Mouse (Mus musculus) C2C12 (cell line): Measurements from ENCODE around the gene Serpinf1. TPM values are rescaled to one million over a fixed set of nuclear protein-coding genes. Genes with fewer than 3 reads are reported as not detected.

Experiments used
- H3K27me3 ChIP-seq: one replicate; pipeline ENCODE4 v1.6.1; 2011; ENCODE audit not compliant: control insufficient read depth, insufficient read depth, insufficient read length
- H3K36me3 ChIP-seq: one replicate; pipeline ENCODE4 v1.6.1; 2011; ENCODE audit not compliant: control insufficient read depth, insufficient read depth
- H3K4me3 ChIP-seq: one replicate; pipeline ENCODE4 v1.5.1; 2011; ENCODE audit warnings: mild to moderate bottlenecking, control low read depth; ENCODE audit not compliant: poor library complexity, insufficient read depth, severe bottlenecking
- H3K79me2 ChIP-seq: one replicate; pipeline ENCODE4 v1.6.1; 2011; ENCODE audit not compliant: control insufficient read depth, insufficient read depth
- H3K79me3 ChIP-seq: one replicate; pipeline ENCODE4 v1.6.1; 2011; ENCODE audit warnings: low read depth, control low read depth
- H3ac ChIP-seq: one replicate; pipeline ENCODE3; 2011; ENCODE audit warnings: low read depth; ENCODE audit not compliant: control insufficient read depth, insufficient read length
- CEBPB ChIP-seq: IDR thresholded peaks from one replicate; pipeline ENCODE4 v1.6.1; 2011; ENCODE audit warnings: low read depth, mild to moderate bottlenecking, control low read depth, moderate library complexity
- CTCF ChIP-seq: IDR thresholded peaks from one replicate; pipeline ENCODE4 v1.5.1; 2011; ENCODE audit not compliant: control insufficient read depth, insufficient read depth, insufficient read length
- FOSL1 ChIP-seq: IDR thresholded peaks from one replicate; pipeline ENCODE4 v1.8.0; 2011; ENCODE audit warnings: mild to moderate bottlenecking, low read length; ENCODE audit not compliant: poor library complexity, insufficient read depth, severe bottlenecking
- MAX ChIP-seq: IDR thresholded peaks from one replicate; pipeline ENCODE4 v1.6.1; 2011; ENCODE audit warnings: mild to moderate bottlenecking, control low read depth
- MYOD1 ChIP-seq: IDR thresholded peaks from one replicate; pipeline ENCODE4 v1.6.1; 2011; ENCODE audit warnings: low read depth; ENCODE audit not compliant: control insufficient read depth, insufficient read length
- MYOG ChIP-seq: IDR thresholded peaks from one replicate; pipeline ENCODE4 v1.6.1; 2011; ENCODE audit not compliant: control insufficient read depth, insufficient read length; ENCODE audit errors: extremely low read depth
- USF1 ChIP-seq: IDR thresholded peaks from one replicate; pipeline ENCODE4 v1.6.1; 2011; ENCODE audit warnings: low read depth, mild to moderate bottlenecking, control low read depth, moderate library complexity
- long read RNA-seq, 2 experiments: library from polyadenylated mRNA; unstranded; transcript quantifications; one replicate each; pipeline ENCODE4 v2.0.0; 2019 to 2020
- polyA plus RNA-seq: library from polyadenylated mRNA; unstranded; fragments of >200 nt; fragmentation: generic; extraction: Trizol; gene quantifications from one replicate; pipeline ENCODE4 v1.2.1, GENCODE M21; 2012; ENCODE audit warnings: missing spikeins

Gene Serpinf1
- 1,152 TPM for polyA plus RNA-seq
- long read RNA-seq, experiment 1, transcript Serpinf1-201 (8 exons, 1,832 nt): major isoform, 236 of 317 reads
- long read RNA-seq, experiment 1, partial matches to known transcripts: 49 of 317 reads
- long read RNA-seq, experiment 1, other reads (novel, unspliced or antisense): 29 of 317 reads
- long read RNA-seq, experiment 2, transcript Serpinf1-201 (8 exons, 1,832 nt): major isoform, 454 of 485 reads
- long read RNA-seq, experiment 2, partial matches to known transcripts: 4 of 485 reads
- long read RNA-seq, experiment 2, other reads (novel, unspliced or antisense): 27 of 485 reads

- no peaks in the 10 kb centered on the region for H3K27me3 ChIP-seq
- H3K79me3 ChIP-seq: peaks cover 25% of the 10 kb centered on the region
- peak within 1 kb of the TSS; percentile 59 for H3K4me3 ChIP-seq
- TF ChIP-seq MYOD1 (no peak), MAX (peak; percentile 54), CTCF (no peak), FOSL1 (no peak), USF1 (no peak), CEBPB (peak; percentile 90), MYOG (no peak)
- H3K36me3 ChIP-seq: peaks cover 10% of the 10 kb centered on the region
- peaks cover 45% of the 10 kb centered on the region for H3K79me2 ChIP-seq
- H3ac ChIP-seq: peak within 1 kb of the TSS; percentile 91
These were observed at the start of gene Serpinf1 for GRCm38 (mm10) chr11:75422013-75422792. Gene Serpinf1 (minus strand): TSS chr11:75422701.

GRCm38 (mm10) chr11:75470675-75471074, 48.2 kb upstream of the Serpinf1 start:
- Histone ChIP-seq H3K79me2 (no peaks in the 10 kb centered on the region), H3K79me3 (peaks cover 2% of the 10 kb centered on the region), H3K27me3 (no peaks in the 10 kb centered on the region), H3ac (no peak overlapping the region), H3K36me3 (peaks cover 12% of the 10 kb centered on the region), H3K4me3 (no peak overlapping the region)
- TF ChIP-seq CEBPB: no peak

GRCm38 (mm10) chr11:75469261-75469660, 46.8 kb upstream of the Serpinf1 start:
- TF ChIP-seq MYOG (no peak), CTCF (no peak), FOSL1 (no peak), MAX (no peak), MYOD1 (no peak)
- H3ac ChIP-seq: no peak overlapping the region
- H3K79me3 ChIP-seq: peaks cover 14% of the 10 kb centered on the region
- no peaks in the 10 kb centered on the region for H3K27me3 ChIP-seq
- H3K79me2 ChIP-seq: peaks cover 12% of the 10 kb centered on the region
- H3K36me3 ChIP-seq: peaks cover 26% of the 10 kb centered on the region
- H3K4me3 ChIP-seq: no peak overlapping the region

GRCm38 (mm10) chr11:75468410-75468809, 45.9 kb upstream of the Serpinf1 start:
- no peak overlapping the region for H3ac ChIP-seq
- peaks cover 21% of the 10 kb centered on the region for H3K79me2 ChIP-seq
- peaks cover 34% of the 10 kb centered on the region for H3K36me3 ChIP-seq
- TF ChIP-seq MYOG: no peak
- TF ChIP-seq CEBPB: no peak
- TF ChIP-seq FOSL1: no peak
- TF ChIP-seq USF1: no peak
- TF ChIP-seq CTCF: no peak
- TF ChIP-seq MAX: no peak
- TF ChIP-seq MYOD1: no peak
- H3K4me3 ChIP-seq: no peak overlapping the region
- no peaks in the 10 kb centered on the region for H3K27me3 ChIP-seq
- H3K79me3 ChIP-seq: peaks cover 23% of the 10 kb centered on the region

GRCm38 (mm10) chr11:75467512-75468215, 45.2 kb upstream of the Serpinf1 start:
- peaks cover 27% of the 10 kb centered on the region for H3K79me2 ChIP-seq
- H3K79me3 ChIP-seq: peaks cover 25% of the 10 kb centered on the region
- no peak for TF ChIP-seq CEBPB
- no peak for TF ChIP-seq MYOG
- no peak for TF ChIP-seq FOSL1
- TF ChIP-seq MYOD1: no peak
- no peak for TF ChIP-seq MAX
- TF ChIP-seq CTCF: no peak
- no peak for TF ChIP-seq USF1
- H3K4me3 ChIP-seq: no peak overlapping the region
- no peak overlapping the region for H3ac ChIP-seq
- H3K36me3 ChIP-seq: peaks cover 37% of the 10 kb centered on the region
- no peaks in the 10 kb centered on the region for H3K27me3 ChIP-seq
